16 mouse cellular contexts compared by ENCODE assay signal in the genomic region with DNA sequence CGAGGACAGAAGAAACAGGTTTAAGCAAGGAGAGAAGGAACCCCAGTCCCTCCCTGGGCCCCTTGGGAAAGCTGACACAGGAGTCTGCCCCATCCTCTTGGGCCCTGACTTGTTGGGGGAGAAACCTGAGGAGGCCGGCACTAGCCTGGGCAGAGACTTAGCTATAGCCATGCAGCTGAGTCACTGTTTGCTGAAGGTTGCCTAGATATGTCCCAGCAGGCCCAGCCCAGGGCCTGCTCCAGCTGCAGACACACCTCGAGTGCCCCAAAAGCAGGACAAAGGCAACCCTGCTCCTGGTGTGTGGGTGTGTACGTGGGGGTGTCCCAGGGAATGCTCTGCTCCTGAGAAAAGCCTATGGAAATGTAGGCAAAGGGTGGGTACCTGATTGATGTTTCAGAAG. TPM values are rescaled to one million over a fixed set of nuclear protein-coding genes. Genes with fewer than 3 reads are reported as not detected.
DNase-seq lines count a peak whose midpoint lies in the region; ATAC-seq and TF ChIP-seq lines count a peak whose summit lies in the region.
"Had no signal": no experiment of that assay in that cellular context is flagged by ENCODE, and none has a peak within 500 bp of the region (broad histone marks: within the 10 kb centered on the region; RNA-seq: fewer than 3 reads in every experiment).

No protein-coding gene starts in this region.

- peak; percentile 15 for DNase-seq in lung, embryonic 14.5 days
- no peak for DNase-seq in lung, postnatal 4 days
- DNase-seq in R1 (ENCODE audit: low read depth, low spot score), result peak; percentile 35
- DNase-seq in large intestine, adult 2 months (ENCODE audit: low read depth, low spot score), result peak; percentile 21
- peak; percentile 42 for DNase-seq in urinary bladder, adult 2 months (ENCODE audit: low spot score)
- DNase-seq in spleen, adult 12 weeks (ENCODE audit: low spot score), result no peak
- DNase-seq in frontal cortex, postnatal 10 days (ENCODE audit: low spot score in 2 of 2), result no peak
- DNase-seq: adrenal gland, adult 8-10 months; cerebellum, adult 8-10 months; embryo, embryonic 11 days; kidney, postnatal 4 days had no signal

- peak; percentile 75 for ATAC-seq in lung, embryonic 14.5 days (ENCODE audit: insufficient read depth)
- ATAC-seq: midbrain, embryonic 15.5 days had no signal

- no peak overlapping the region for H3K4me3 ChIP-seq in lung, embryonic 14.5 days (ENCODE audit: low read depth, low read length)
- H3K4me3 ChIP-seq: heart, embryonic 10.5 days; limb, embryonic 13.5 days; midbrain, embryonic 15.5 days had no signal

- no peak overlapping the region for H3K27ac ChIP-seq in lung, embryonic 14.5 days (ENCODE audit: low read depth)
- H3K27ac ChIP-seq: heart, embryonic 10.5 days; limb, embryonic 13.5 days; midbrain, embryonic 15.5 days had no signal

- TF ChIP-seq CTCF in lung, embryonic 14.5 days (IDR thresholded peaks at IDR 0.05; ENCODE audit: low read depth), result no peak

- H3K36me3 ChIP-seq in lung, embryonic 14.5 days (ENCODE audit: insufficient read depth), result no peaks in the 10 kb centered on the region
- H3K36me3 ChIP-seq: heart, embryonic 10.5 days; limb, embryonic 13.5 days; midbrain, embryonic 15.5 days had no signal

- no peaks in the 10 kb centered on the region for H3K9me3 ChIP-seq in lung, embryonic 14.5 days (ENCODE audit: low read depth, low read length)
- H3K9me3 ChIP-seq: heart, embryonic 10.5 days; limb, embryonic 13.5 days; midbrain, embryonic 15.5 days had no signal

- H3K4me1 ChIP-seq in lung, embryonic 14.5 days (ENCODE audit: insufficient read depth), result no peaks in the 10 kb centered on the region
- H3K4me1 ChIP-seq: heart, embryonic 10.5 days had no signal

- H3K9ac ChIP-seq in lung, embryonic 14.5 days, result no peak overlapping the region
- H3K9ac ChIP-seq: limb, embryonic 13.5 days; midbrain, embryonic 15.5 days had no signal

- H3K27me3 ChIP-seq in lung, embryonic 14.5 days (ENCODE audit: insufficient read depth, low read length), result no peaks in the 10 kb centered on the region; the same call in 1 of the 2 replicates

- H3K4me2 ChIP-seq in lung, embryonic 14.5 days, result no peak overlapping the region
- H3K4me2 ChIP-seq: limb, embryonic 13.5 days; midbrain, embryonic 15.5 days had no signal

- WGBS in lung, embryonic 14.5 days, result 36% methylated on average over 4 of the region's 4 CpGs
- 12% methylated on average over 4 of the region's 4 CpGs for WGBS in large intestine, adult 2 months

RNA-seq across cellular contexts. Expression of a gene that starts 36.0 kb away (rescaled TPM):
- not detected in 2 replicates for polyA plus RNA-seq in lung, embryonic 14.5 days (2014; fragmentation: Nextera tagmentation; extraction: Ambion mirVana)
- not detected in 2 replicates for polyA plus RNA-seq in large intestine, adult 2 months (2012; rRNA removed)
- polyA plus RNA-seq in urinary bladder, adult 2 months (2012; rRNA removed), result not detected in 2 replicates
- polyA plus RNA-seq: liver, embryonic 16.5 days; small intestine, adult 2 months had no signal

Comparison
In these comparisons a context has a peak if more than half of its experiments do, and no peak if none do; other contexts are left out.
1. DNase-seq: peak in lung, embryonic 14.5 days (single experiment), R1 (single experiment), large intestine, adult 2 months (single experiment) and urinary bladder, adult 2 months (single experiment); none in lung, postnatal 4 days (0 of 2), spleen, adult 12 weeks (single experiment) and frontal cortex, postnatal 10 days (0 of 2).